Mouse (Mus musculus) ES-E14 (cell line): Measurements from ENCODE around the gene Vwce.

Source experiments
- CHD2 ChIP-seq: IDR thresholded peaks from 2 replicates; pipeline ENCODE4 v1.6.1; 2014; ENCODE audit warnings: mild to moderate bottlenecking, low read depth, low read length, inconsistent platforms
- ZC3H11A ChIP-seq: IDR thresholded peaks from 2 replicates; pipeline ENCODE4 v1.6.1; 2012; ENCODE audit warnings: low read depth, mild to moderate bottlenecking, inconsistent platforms, low read length, borderline replicate concordance
- ZNF384 ChIP-seq: IDR thresholded peaks from 2 replicates; pipeline ENCODE4 v1.6.1; 2012; ENCODE audit warnings: low read depth, low read length, inconsistent platforms

- TF ChIP-seq ZC3H11A (no peak), ZNF384 (no peak), CHD2 (no peak)
Observed at GRCm38 (mm10) chr19:10657742-10658141, 23.7 kb downstream of the Vwce start.
